Mouse (Mus musculus): ENCODE measurements at regions not wholly inside any gene's neighbourhood (a gene's known extent, or its start where the extent isn't known, plus 50 kb on each side); places are given as distances from the start of the nearest gene placed in this dataset.

GRCm38 (mm10) chr6:51361611-51362180, 70.8 kb upstream of the Nfe2l3 start:
- DNase-seq: no peak

GRCm38 (mm10) chr6:51362475-51363226, 69.8 kb upstream of the Nfe2l3 start:
- peak; percentile 81 to 95 for DNase-seq

GRCm38 (mm10) chr6:51364776-51365175, 67.7 kb upstream of the Nfe2l3 start:
- no peak for DNase-seq

- no peak for DNase-seq
Measured at GRCm38 (mm10) chr6:51369771-51370170, 62.7 kb upstream of the Nfe2l3 start.

GRCm38 (mm10) chr6:51372357-51372756, 60.1 kb upstream of the Nfe2l3 start:
- DNase-seq: no peak

GRCm38 (mm10) chr6:51378436-51378835, 54.0 kb upstream of the Nfe2l3 start:
- no peak for DNase-seq

GRCm38 (mm10) chr6:51379074-51379473, 53.4 kb upstream of the Nfe2l3 start:
- no peak for DNase-seq

GRCm38 (mm10) chr6:51379560-51380274, 52.8 kb upstream of the Nfe2l3 start:
- peak; percentile 26 to 75 for DNase-seq

GRCm38 (mm10) chr6:51380275-51380575, 52.2 kb upstream of the Nfe2l3 start:
- no peak for DNase-seq

GRCm38 (mm10) chr6:51381465-51381864, 51.0 kb upstream of the Nfe2l3 start:
- peak in 1 of 2 experiments; percentile 17 for DNase-seq

Small RNAs in the stretch of these regions (microRNA-seq; reads per million reads assigned to microRNA genes)
- gene Mir148a: 129 reads per million in 2 experiments

Data from heart, adult 18-20 months (tissue).